Mouse (Mus musculus) embryonic stem cell, embryonic (primary cell): ENCODE measurements around the gene Sf3b3.

Experiments used
- CTCF ChIA-PET, 4 experiments: fragments of 300-600 bp in 2 of 4; fragments of 350-600 bp in 2 of 4; sonication (Branson Sonifier 250); formaldehyde crosslinking; loops; one replicate each; lab custom pipeline; 2022; ENCODE audit warnings: inconsistent platforms in 2 of 4; lab: Charles Lee
- POLR2A ChIA-PET, 4 experiments: fragments of 300-600 bp in 2 of 4; fragments of 350-600 bp in 2 of 4; sonication (Branson Sonifier 250); formaldehyde crosslinking; loops; one replicate each; lab custom pipeline; 2022; ENCODE audit warnings: antibody characterized with exemption in 4 of 4, inconsistent platforms in 1 of 4; lab: Charles Lee

Gene Sf3b3

DNA sequence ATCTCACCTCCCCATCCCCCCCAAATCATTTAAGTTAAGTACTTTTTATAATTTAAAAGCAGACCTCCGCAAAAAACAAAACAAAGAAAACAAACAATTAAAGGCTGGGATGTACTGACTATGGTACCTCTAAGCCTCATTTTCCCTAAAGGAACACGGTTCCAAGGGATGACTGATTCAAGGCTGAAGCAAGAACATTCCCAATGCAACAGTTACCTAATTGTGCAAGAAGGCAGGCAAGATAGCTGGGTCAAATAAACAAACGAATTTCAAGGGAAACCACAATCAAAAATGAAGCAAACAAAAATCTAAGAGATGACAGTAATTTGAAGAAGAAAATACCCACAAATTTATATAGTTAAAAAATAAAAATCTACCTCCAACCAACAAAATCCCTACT, 24.6 kb downstream of the Sf3b3 start:
- ChIA-PET CTCF (no interaction called here), POLR2A (interaction anchor here (0.5 to 23.5 kb wide), 10 partner anchors 9 to 232 kb away, joined by 3 to 464 read pairs (median 6); partner anchors contain the start of genes Cog4 (in 1 of the 4), Il34 (in 1 of the 4) and Sf3b3 (in 1 of the 4))

DNA sequence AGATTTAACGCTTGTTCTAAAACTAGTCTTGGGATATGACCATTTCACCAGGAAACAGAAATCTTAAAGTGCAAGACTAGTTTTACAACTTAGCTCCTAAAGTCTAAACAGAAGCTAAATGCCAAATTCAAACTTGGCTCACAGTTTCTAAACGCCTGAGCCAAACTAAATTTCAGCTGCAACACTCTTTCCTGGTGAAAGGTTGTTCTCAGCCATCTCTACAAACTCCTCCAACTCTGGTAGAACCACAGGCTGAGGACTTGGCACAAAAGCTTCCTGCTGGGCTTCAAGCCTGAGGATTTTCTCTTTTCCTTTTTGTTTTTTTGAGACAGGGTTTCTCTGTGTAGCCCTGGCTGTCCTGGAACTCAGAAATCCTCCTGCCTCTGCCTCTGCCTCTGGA, 26.3 kb downstream of the Sf3b3 start:
- CTCF ChIA-PET = interaction anchor here in 1 of 4 experiments (1.5 kb wide), 2 partner anchors 19 to 70 kb away, joined by 3 read pairs; no protein-coding TSS in a partner anchor
- POLR2A ChIA-PET = interaction anchor here in 3 of 4 experiments (0.5 to 23.5 kb wide), 19 partner anchors 8 to 233 kb away, joined by 3 to 464 read pairs (median 4); partner anchors contain the start of genes Cog4 (in 2 of the 3), Sf3b3 (in 2 of the 3) and Il34 (in 1 of the 3)

DNA sequence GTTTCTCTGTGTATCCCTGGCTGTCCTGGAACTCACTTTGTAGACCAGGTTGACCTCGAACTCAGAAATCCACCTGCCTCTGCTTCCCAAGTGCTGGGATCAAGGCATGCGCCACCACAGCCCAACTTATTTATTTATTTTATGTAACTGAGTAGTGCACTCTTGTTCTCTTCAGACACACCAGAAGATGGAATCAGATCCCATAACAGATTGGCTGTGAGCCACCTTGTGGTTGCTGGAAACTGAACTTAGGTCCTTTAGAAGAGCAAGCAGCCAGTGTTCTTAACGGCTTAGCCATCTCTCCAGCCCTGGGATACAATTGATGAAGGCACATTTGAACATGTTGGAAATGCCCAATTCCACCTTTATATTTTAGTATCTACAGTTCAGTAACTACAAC, 28.0 kb downstream of the Sf3b3 start:
- POLR2A ChIA-PET = interaction anchor here in 2 of 4 experiments (0.7 to 23.5 kb wide), 12 partner anchors 10 to 213 kb away, joined by 3 to 464 read pairs (median 4); partner anchors contain the start of genes Cog4 (in 2 of the 2), Sf3b3 (in 2 of the 2), Ddx19b (in 1 of the 2) and Il34 (in 1 of the 2)
- CTCF ChIA-PET = interaction anchor here in 1 of 4 experiments (1.2 kb wide), 1 partner anchor 69 kb away, joined by 3 read pairs; no protein-coding TSS in a partner anchor

DNA sequence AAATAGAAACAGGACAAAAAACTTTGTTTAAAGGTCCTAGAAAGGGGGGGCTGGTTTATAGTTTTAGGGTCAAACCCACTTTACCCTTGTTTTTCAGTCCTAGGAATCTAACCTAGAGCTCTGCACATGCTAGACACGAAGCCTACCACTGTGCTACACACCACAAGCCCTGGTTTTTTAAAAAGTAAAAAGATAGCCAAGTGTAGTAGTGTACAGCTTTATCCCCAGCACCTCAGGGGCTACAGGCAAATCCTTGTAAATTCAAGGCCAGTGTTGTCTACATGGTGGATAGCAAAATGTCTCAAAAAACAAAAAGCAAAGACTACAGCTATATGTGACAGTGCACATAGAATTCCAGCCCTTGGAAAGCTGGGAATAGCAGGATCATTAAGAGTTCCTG, 29.6 kb downstream of the Sf3b3 start:
- ChIA-PET POLR2A (interaction anchor here (0.5 to 15.2 kb wide), 31 partner anchors 10 to 239 kb away, joined by 3 to 299 read pairs (median 5); partner anchors contain the start of genes Cog4 (in 3 of the 4), Sf3b3 (in 3 of the 4), Il34 (in 2 of the 4) and Ddx19b (in 1 of the 4)), CTCF (interaction anchor here in 3 of 4 experiments (0.6 to 2.0 kb wide), 4 partner anchors 35 to 106 kb away, joined by 3 to 10 read pairs (median 4); no protein-coding TSS in a partner anchor)

DNA sequence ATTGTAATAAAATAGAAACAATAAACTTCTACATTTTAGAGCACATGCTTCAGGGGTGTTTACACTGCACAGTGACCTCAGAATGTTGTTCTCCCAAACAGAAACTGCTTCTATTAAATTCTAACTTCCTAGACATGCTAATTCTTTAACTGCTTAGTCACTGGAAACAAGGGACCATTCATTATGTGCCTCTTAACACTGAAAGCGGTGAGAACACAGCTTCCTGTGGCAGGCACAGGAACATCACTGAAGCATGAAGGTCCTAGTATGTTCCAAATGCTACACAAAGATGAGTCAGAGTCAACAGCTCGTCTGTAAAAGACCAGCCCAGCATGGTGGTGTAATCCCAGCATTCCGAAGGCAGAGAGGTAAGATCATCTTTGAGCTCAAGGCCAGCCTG, 31.3 kb downstream of the Sf3b3 start:
- POLR2A ChIA-PET = interaction anchor here in 3 of 4 experiments (0.6 to 15.2 kb wide), 13 partner anchors 9 to 218 kb away, joined by 3 to 299 read pairs (median 9); partner anchors contain the start of genes Cog4 (in 2 of the 3), Sf3b3 (in 2 of the 3), Il34 (in 1 of the 3) and St3gal2 (in 1 of the 3)
- CTCF ChIA-PET = interaction anchor here in 2 of 4 experiments (0.6 to 1.0 kb wide), 2 partner anchors 10 to 66 kb away, joined by 3 read pairs; no protein-coding TSS in a partner anchor

DNA sequence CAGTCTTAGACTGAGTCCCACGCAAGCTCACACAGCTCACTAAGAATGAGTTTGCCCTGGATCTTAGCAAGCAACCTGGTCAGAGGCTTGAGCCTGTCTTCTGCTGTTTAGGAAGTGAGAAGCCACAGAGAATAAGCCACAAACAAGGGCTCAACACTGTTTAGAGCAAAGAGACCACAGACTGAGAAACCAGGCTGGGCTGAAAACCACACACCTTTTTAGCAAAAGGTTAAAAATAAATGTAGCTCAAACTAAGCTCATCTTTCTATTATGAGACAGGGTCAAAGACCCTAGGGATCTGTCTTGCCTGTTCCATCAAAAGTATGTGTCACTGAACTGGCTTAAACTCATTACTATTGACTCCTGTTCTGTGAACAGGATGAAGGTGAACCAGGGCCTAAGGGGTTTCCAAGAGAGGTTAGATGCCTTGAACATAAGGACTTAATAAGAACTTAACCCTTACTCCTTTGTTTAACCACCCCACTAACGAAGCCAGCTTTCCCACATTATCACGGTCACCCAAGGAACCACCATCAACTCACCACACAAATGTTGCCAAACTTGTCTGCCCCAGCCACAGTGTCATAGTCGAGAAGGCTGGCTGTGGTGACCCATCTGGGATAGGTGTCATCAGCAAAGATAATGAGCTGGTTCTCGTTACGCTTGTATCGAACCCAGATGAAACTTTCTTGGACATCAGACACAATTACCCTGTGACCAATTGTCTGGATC, 33.3 kb downstream of the Sf3b3 start:
- ChIA-PET POLR2A (interaction anchor here (0.9 to 15.2 kb wide), 19 partner anchors 7 to 229 kb away, joined by 3 to 299 read pairs (median 4); partner anchors contain the start of genes Cog4 (in 3 of the 4), Sf3b3 (in 3 of the 4) and Il34 (in 1 of the 4)), CTCF (no interaction called here)

DNA sequence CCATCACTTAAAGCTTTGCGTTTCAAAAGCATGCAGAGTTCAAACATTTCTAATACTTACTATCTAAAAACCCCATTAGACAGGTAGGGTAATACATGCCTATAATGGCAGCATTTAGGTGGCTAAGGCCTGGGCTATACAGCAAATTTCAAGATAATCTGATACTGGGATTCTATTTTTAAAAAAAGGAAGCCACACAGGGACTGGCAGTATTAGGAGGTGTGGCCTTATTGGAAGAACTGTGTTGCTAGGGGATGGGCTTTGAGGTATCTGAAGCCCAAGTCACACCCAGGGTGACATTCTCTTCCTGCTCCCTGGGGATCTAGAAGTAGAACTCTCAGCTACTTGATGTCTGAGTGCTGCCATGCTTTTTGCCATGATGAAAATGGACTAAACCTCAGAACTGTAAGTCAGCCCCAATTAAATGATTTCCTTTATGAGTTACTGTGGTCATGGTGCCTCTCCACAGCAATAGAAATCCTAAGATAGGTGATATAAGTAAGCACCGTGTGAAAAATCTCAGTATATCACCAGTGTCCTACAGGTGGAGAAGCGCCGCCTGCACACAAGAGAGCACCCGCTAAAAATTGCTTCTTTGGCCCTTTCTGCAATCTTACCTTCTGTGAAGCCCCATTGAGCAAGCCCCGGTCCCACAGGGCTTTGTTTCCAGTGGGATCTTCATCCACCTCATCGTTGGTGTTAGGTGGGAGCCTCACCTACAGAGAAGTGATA, 34.1 kb downstream of the Sf3b3 start:
- CTCF ChIA-PET = interaction anchor here in 1 of 4 experiments (1.2 kb wide), 1 partner anchor 86 kb away, joined by 3 read pairs; no protein-coding TSS in a partner anchor
- POLR2A ChIA-PET = interaction anchor here in 2 of 4 experiments (0.8 to 15.2 kb wide), 18 partner anchors 5 to 221 kb away, joined by 3 to 299 read pairs (median 6); partner anchors contain the start of genes Cog4 (in 2 of the 2), Sf3b3 (in 2 of the 2) and Il34 (in 1 of the 2)

DNA sequence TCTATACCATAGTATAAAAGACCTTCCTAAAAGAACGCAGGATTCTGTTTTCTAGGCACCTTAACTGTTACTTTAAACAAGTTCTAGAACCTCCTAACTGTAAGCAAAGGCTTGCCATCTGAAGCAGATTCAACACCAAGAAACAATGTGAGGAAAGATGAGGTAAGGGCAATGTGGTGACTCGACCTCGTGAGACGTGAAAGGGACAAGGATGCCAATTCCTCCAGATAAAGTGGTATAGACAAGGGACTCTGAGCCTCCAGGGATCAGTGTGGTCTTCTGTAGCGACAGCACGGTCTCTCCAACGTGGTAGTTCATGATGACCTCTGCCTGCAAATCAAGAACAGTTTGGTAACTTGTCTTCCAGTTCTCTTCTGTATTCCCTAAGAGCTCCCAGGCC, 34.8 kb downstream of the Sf3b3 start:
- POLR2A ChIA-PET = interaction anchor here in 3 of 4 experiments (0.6 to 15.2 kb wide), 15 partner anchors 6 to 1054 kb away, joined by 3 to 299 read pairs (median 6); partner anchors contain the start of genes Cog4 (in 2 of the 3) and Sf3b3 (in 2 of the 3)
- CTCF ChIA-PET = interaction anchor here in 1 of 4 experiments (1.2 kb wide), 1 partner anchor 85 kb away, joined by 3 read pairs; no protein-coding TSS in a partner anchor

DNA sequence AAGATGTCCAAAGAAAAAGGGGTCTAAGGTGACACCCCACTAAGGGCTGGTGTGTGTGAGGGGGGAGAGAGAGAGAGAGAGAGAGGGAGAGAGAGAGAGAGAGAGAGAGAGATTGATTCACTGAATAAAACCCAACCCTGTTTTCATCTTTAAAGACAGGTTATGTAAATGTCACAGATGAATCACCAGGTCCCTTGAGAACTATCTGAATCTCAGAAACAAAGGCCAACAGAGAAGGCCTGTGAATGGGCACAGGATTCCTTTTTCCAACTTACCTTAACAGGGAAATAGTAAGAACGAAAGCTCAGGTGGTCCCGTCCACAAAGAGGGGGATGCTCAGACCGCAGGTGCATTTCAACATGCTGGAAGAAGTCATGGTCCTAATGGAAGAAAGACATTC, 35.5 kb downstream of the Sf3b3 start:
- POLR2A ChIA-PET = interaction anchor here in 3 of 4 experiments (0.6 to 15.2 kb wide), 21 partner anchors 6 to 1053 kb away, joined by 3 to 299 read pairs (median 6); partner anchors contain the start of genes Cog4 (in 2 of the 3) and Sf3b3 (in 2 of the 3)
- CTCF ChIA-PET = no interaction called here

DNA sequence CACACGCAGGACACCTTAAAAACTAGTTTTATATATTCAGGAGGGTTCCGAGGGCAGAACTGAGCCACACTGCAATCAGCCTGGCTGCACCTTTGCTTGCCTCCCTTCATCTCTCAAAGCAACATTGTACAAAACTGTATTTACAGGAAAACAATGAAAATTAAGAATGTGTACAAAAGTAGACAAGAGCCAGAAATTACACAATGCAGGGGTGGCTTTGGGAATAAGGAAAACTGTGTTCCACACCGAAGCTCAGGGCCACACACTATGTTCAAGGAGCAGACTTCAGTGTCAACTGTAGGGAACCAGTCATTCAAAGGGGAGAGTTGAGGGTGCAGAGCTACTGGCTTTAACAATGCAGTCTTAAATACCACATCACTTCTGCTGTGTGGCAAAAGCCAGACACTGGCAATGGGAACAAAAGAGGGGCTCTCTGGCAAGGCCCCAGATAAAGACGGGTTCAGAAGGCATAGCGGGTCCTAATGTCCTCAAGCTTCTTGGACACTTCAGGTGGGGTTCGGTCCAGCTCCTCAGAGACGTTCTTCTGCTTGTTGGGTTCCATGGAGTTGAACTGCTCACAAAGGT, 36.0 kb downstream of the Sf3b3 start:
- CTCF ChIA-PET = interaction anchor here in 1 of 4 experiments (1.0 kb wide), 1 partner anchor 57 kb away, joined by 3 read pairs; no protein-coding TSS in a partner anchor
- POLR2A ChIA-PET = interaction anchor here in 2 of 4 experiments (0.6 to 15.2 kb wide), 22 partner anchors 7 to 224 kb away, joined by 3 to 299 read pairs (median 4); partner anchors contain the start of genes Cog4 (in 1 of the 2) and Sf3b3 (in 1 of the 2)

DNA sequence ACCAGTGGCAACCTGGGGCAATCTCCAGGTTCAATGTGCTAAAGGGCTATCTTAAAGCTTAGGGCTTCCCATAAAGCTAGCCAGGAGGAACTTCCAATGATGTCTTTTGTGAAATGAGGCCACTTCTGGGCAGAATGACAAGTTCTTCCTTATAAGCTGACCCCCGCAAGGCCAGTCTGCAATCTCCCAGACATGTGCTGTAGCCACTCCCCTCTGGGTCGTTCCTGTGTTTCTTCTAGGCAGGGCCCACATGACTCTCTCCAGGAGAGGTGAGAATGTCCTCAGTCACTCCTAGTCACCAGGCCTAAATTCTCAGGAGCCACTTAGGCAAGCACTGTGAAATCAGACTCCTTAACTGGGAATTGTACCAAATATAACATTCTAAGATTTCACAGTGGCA, 36.8 kb downstream of the Sf3b3 start:
- ChIA-PET POLR2A (interaction anchor here in 2 of 4 experiments (1.0 to 12.0 kb wide), 21 partner anchors 8 to 245 kb away, joined by 3 to 129 read pairs (median 5); partner anchors contain the start of genes Cog4 (in 1 of the 2) and Sf3b3 (in 1 of the 2)), CTCF (interaction anchor here in 1 of 4 experiments (1.0 kb wide), 2 partner anchors 56 to 60 kb away, joined by 3 to 4 read pairs; no protein-coding TSS in a partner anchor)

DNA sequence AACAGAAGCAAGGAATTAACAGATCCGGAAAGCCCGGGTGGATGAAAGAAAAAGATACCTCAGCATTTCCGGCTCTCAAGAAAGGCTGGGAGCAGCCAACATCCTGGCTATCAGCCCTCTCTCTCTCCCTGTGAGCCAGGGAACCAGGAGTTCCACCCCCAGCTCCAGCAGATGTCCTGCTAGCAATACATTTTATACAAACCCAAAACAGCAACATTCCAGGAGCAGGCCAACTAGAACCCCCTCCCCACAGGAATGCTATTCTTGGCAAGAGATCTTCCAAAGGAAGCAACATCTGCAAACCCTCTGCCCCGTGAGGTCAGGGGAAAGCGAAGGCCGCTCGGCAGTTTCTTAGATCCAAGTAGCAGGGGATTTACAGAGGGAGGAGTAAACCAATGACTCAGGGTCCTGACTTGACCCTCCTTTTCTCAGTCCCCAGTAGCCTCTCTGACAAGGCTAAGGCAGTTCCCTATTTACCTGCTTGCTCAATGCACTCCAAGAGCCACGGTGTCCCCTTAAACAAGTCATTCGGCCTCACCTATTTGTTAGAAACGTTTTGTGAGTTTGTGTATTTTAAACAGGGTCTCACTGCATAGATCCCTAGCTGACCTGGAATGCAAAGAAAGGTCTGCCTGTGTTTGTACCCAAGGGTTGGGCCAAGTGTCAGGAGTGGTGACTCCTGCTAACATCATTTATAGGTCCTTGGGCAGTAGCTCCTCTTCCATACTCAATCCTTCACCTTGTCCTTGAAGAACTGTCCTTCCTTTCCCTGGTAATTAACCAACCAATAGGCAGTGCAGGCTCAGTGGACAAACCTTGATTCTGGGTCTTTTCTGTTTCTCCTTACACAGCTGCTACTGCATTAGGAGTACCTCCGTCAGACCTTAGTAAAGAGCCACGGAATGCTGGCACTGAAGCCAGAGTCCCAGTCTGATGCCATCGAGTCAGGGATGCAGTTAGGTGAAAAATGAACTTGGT, 37.8 kb downstream of the Sf3b3 start:
- ChIA-PET CTCF (interaction anchor here in 1 of 4 experiments (0.9 to 1.0 kb wide), 2 partner anchors 59 to 82 kb away, joined by 3 to 4 read pairs; no protein-coding TSS in a partner anchor), POLR2A (interaction anchor here (0.7 to 12.0 kb wide), 35 partner anchors 9 to 247 kb away, joined by 3 to 129 read pairs (median 4); partner anchors contain the start of genes Cog4 (in 1 of the 4), Ddx19b (in 1 of the 4), Exosc6 (in 1 of the 4) and Sf3b3 (in 1 of the 4))

DNA sequence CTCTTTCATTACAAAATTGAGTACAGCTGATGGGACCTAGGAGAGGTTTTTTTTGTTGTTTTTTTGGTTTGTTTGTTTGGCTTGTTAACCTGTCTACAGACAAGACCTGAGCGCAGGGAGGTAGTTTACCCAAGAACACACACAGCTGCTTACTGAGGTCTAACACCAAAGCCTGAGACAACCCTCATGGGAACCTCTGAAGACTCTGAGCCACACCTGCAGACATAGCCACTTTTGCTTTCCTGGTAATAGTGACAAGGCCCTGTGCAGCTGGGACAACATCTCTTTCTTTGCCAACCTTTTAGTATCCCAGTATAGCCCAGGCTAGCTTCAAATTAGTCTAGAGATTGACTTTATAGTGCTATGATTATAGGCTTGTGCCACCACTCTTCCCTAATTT, 40.4 kb downstream of the Sf3b3 start:
- ChIA-PET CTCF (interaction anchor here in 3 of 4 experiments (0.6 to 1.8 kb wide), 6 partner anchors 56 to 494 kb away, joined by 3 to 10 read pairs (median 6); partner anchors contain the start of genes Exosc6 (in 1 of the 3) and Rfwd3 (in 1 of the 3)), POLR2A (interaction anchor here (0.6 to 12.0 kb wide), 41 partner anchors 8 to 284 kb away, joined by 3 to 129 read pairs (median 4); partner anchors contain the start of genes Cog4 (in 2 of the 4), Sf3b3 (in 2 of the 4) and Aars (in 1 of the 4))

DNA sequence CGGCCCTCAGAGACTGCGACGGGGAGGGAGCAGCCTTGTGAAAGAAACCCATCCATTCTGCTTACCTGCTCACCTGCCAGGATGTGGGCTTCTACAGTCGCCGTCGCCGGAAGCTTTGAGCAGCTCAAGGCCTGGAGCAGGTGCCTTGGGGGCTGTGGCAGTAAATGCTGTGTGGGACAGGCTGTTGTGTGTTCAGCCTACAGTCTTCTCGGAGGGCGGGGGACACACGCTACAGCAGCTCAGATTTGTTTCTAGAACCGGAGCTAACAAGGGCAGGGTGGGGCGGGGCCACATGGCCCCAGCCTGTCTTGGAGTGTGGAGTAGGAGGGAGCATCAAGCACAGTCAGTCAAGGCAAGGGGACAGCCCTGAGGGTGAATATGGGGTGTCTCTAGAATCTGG, 40.9 kb downstream of the Sf3b3 start, which contains the start of gene Il34:
Gene Il34 (minus strand): TSS at position 256 of the 400 bp plus-strand sequence.
- POLR2A ChIA-PET = interaction anchor here (0.5 to 12.0 kb wide), 51 partner anchors 8 to 404 kb away, joined by 3 to 129 read pairs (median 5); partner anchors contain the start of genes Sf3b3 (in 3 of the 4), Cog4 (in 2 of the 4), Aars (in 1 of the 4) and Ddx19a (in 1 of the 4)
- CTCF ChIA-PET = interaction anchor here (0.5 to 1.8 kb wide), 17 partner anchors 29 to 908 kb away, joined by 3 to 10 read pairs (median 4); partner anchors contain the start of genes Exosc6 (in 1 of the 4) and Rfwd3 (in 1 of the 4)
